Mouse (Mus musculus): ENCODE measurements around the gene Sash1. TPM values are rescaled to one million over a fixed set of nuclear protein-coding genes. Genes with fewer than 3 reads are reported as not detected.

Gene Sash1
- polyA plus RNA-seq, 1 experiment from 2014 or later: 5.7 TPM

DNA sequence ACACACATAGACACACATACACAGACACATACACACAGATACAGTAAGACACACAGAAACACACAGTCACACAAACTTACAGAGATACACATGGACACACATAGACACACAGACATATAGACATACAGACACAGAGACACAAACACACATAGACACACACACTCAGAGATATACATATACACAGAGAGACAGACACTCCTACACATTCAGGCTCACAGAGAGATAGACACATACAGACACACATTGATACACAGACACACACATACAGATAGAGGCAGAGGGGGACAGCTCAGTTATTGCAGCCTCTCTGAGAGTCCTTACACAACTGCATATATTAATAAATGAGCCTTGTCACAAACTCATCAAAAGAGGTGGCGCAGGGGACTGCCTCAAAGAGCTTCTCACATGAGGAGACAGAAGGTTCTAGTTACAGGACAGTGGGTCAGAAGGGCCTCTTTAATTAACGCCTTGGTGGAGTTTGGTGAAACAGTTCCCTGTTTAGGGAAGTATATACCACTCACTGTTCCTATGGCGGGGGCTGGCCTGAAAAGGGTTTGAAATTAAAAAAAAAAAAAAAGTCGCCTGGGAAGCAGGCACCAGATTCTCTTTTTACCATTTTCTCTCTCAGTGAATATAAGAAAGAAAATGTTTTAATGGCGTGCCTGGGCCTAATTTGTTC is 12.4 kb upstream of the Sash1 start:
- H3K36me3 ChIP-seq: no peaks in the 10 kb centered on the region
- H3K9ac ChIP-seq: no peak overlapping the region
- no peak overlapping the region for H3K4me3 ChIP-seq (replicated peaks)
- H3K4me2 ChIP-seq (replicated peaks): no peak overlapping the region
- no peaks in the 10 kb centered on the region for H3K27me3 ChIP-seq
- no peak for ATAC-seq (ENCODE audit: insufficient number of reproducible peaks, low FRiP score, low TSS enrichment, low read depth)
- no peak overlapping the region for H3K27ac ChIP-seq (replicated peaks)
- 0 out of 2 replicates have a peak, but pooled peaks cover 3% of the 10 kb centered on the region for H3K9me3 ChIP-seq (replicated peaks)
- peaks cover 9% of the 10 kb centered on the region; the same call in 1 of the 2 replicates for H3K4me1 ChIP-seq
- WGBS: 51% methylated on average over 5 of the region's 5 CpGs

- H3K9ac ChIP-seq: no peak overlapping the region
- ATAC-seq (ENCODE audit: insufficient number of reproducible peaks, low FRiP score, low TSS enrichment, low read depth): no peak
- H3K4me3 ChIP-seq (replicated peaks): no peak overlapping the region
- H3K36me3 ChIP-seq: no peaks in the 10 kb centered on the region
- H3K27ac ChIP-seq (replicated peaks): no peak overlapping the region
- H3K27me3 ChIP-seq: no peaks in the 10 kb centered on the region
- peaks cover 9% of the 10 kb centered on the region; the same call in 1 of the 2 replicates for H3K4me1 ChIP-seq
- no peak overlapping the region for H3K4me2 ChIP-seq (replicated peaks)
- 86% methylated on average over 6 of the region's 6 CpGs for WGBS
- 0 out of 2 replicates have a peak, but pooled peaks cover 3% of the 10 kb centered on the region for H3K9me3 ChIP-seq (replicated peaks)
These were observed 9.2 kb upstream of the Sash1 start for GRCm38 (mm10) chr10:8894965-8895515.

- Histone ChIP-seq H3K4me1 (0 out of 2 replicates have a peak, but pooled peaks cover 6% of the 10 kb centered on the region), H3K4me3 (replicated peaks) (no peak overlapping the region), H3K27ac (replicated peaks) (no peak overlapping the region), H3K27me3 (no peaks in the 10 kb centered on the region), H3K9me3 (replicated peaks) (no peaks in the 10 kb centered on the region), H3K36me3 (no peaks in the 10 kb centered on the region), H3K4me2 (replicated peaks) (no peak overlapping the region), H3K9ac (no peak overlapping the region)
- WGBS: 75% methylated on average over 4 of the region's 4 CpGs
- ATAC-seq (ENCODE audit: insufficient number of reproducible peaks, low FRiP score, low TSS enrichment, low read depth): no peak
These were observed 4.6 kb upstream of the Sash1 start for GRCm38 (mm10) chr10:8890511-8890910.

DNA sequence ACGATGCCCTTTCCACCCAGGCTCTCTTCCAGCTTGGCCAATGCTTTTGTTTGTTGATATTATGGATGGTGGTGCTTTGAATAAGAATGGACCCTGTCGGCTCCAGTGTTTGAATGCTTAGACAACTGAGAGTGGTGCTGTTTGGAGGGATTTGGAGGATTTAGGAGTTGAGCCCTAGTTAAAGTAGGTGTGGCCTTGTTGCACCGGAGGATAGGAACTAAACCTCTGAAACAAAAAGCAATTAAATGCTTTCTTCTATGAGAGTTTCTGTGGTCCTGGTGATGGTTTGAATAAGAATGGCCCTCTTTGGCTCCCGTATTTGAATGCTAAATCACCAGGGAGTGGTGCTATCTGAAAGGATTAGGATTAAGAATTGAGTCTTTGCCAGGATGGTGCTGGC is 3.5 kb upstream of the Sash1 start:
- H3K9ac ChIP-seq: no peak overlapping the region
- H3K4me2 ChIP-seq (replicated peaks): no peak overlapping the region
- ATAC-seq (ENCODE audit: insufficient number of reproducible peaks, low FRiP score, low TSS enrichment, low read depth): no peak
- no peak overlapping the region for H3K4me3 ChIP-seq (replicated peaks)
- H3K9me3 ChIP-seq (replicated peaks): no peaks in the 10 kb centered on the region
- no peak overlapping the region for H3K27ac ChIP-seq (replicated peaks)
- H3K36me3 ChIP-seq: no peaks in the 10 kb centered on the region
- WGBS: 60% methylated on average over 4 of the region's 4 CpGs
- H3K4me1 ChIP-seq: peaks cover 14% of the 10 kb centered on the region; the same call in 1 of the 2 replicates
- no peaks in the 10 kb centered on the region for H3K27me3 ChIP-seq

DNA sequence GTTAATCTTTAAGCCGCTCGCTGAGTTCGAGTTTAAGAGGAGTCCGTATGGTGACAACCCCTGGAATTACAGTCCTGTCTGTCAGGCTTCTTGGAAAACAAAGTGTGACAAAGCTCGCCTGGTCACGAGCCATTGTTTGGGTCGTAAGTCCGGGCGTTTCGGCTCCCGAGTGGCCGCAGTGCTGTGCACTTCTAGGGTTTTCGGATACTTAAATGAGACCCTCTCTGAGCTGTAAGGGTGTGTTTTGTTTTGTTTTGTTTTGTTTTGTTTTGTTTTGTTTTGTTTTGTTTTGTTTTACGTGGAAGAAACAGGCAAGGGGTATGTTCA is 621 bp upstream of the Sash1 start:
- no peaks in the 10 kb centered on the region for H3K27me3 ChIP-seq
- H3K4me1 ChIP-seq: peaks cover 26% of the 10 kb centered on the region
- peak overlapping the region; percentile 79 for H3K9ac ChIP-seq
- peak overlapping the region; percentile 94 for H3K27ac ChIP-seq (replicated peaks)
- peak overlapping the region; percentile 92 for H3K4me3 ChIP-seq (replicated peaks)
- no peaks in the 10 kb centered on the region for H3K36me3 ChIP-seq
- WGBS: 1% methylated on average over 14 of the region's 14 CpGs
- peak overlapping the region; percentile 66 for H3K4me2 ChIP-seq (replicated peaks)
- no peak for ATAC-seq (ENCODE audit: insufficient number of reproducible peaks, low FRiP score, low TSS enrichment, low read depth)
- no peaks in the 10 kb centered on the region for H3K9me3 ChIP-seq (replicated peaks)

DNA sequence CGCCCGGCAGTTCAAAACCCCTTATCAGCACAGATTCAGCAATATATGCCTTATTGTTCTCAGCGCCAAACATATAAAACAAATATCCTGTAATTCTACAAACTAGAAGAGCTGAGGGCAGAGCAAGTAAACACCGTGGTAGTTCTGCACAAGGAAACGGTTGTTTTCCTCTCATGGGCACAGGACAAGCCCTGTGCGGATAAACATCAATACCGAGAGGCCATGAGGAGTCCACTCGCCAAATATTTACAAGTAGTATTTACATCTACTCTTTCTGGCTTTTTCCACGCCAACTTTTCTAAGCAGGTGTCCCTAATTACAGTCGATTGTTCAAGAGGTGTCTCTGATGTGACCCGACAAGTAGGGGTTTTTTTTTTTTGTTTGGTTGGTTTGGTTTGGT is 669 bp downstream of the Sash1 start:
- ATAC-seq (ENCODE audit: insufficient number of reproducible peaks, low FRiP score, low TSS enrichment, low read depth): no peak
- WGBS: 2% methylated on average over 11 of the region's 11 CpGs
- H3K36me3 ChIP-seq: no peaks in the 10 kb centered on the region
- peak overlapping the region; percentile 79; the same call in 1 of the 2 replicates for H3K9ac ChIP-seq
- H3K9me3 ChIP-seq (replicated peaks): no peaks in the 10 kb centered on the region
- H3K4me3 ChIP-seq (replicated peaks): peak overlapping the region; percentile 92
- H3K27me3 ChIP-seq: no peaks in the 10 kb centered on the region
- H3K27ac ChIP-seq (replicated peaks): peak overlapping the region; percentile 94
- H3K4me1 ChIP-seq: peaks cover 26% of the 10 kb centered on the region
- peak overlapping the region; percentile 66 for H3K4me2 ChIP-seq (replicated peaks)

DNA sequence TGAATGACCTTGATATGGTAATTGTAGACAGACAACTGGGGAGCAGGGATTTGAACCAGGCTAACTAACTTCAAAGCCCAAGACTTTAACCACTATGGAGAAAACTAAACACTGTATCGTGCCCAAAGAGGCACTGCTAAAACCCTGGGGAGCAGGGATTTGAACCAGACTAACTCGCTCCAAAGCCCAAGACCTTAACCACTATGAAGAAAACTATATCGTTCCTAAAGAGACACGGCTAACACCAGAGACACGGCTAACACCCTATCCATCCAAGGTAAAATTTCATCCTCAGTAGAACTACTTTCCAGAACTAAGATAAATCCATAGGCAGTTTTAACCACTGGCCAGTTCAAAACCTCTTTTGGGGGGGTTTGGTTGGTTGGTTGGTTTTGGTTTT is 1.3 kb downstream of the Sash1 start:
- no peak overlapping the region for H3K27ac ChIP-seq (replicated peaks)
- no peak for ATAC-seq (ENCODE audit: insufficient number of reproducible peaks, low FRiP score, low TSS enrichment, low read depth)
- H3K27me3 ChIP-seq: no peaks in the 10 kb centered on the region
- H3K4me3 ChIP-seq (replicated peaks): peak overlapping the region; percentile 92
- H3K4me2 ChIP-seq (replicated peaks): peak overlapping the region; percentile 66
- H3K4me1 ChIP-seq: peaks cover 26% of the 10 kb centered on the region
- no peaks in the 10 kb centered on the region for H3K36me3 ChIP-seq
- WGBS: 43% methylated on average over 5 of the region's 5 CpGs
- no peak overlapping the region for H3K9ac ChIP-seq
- no peaks in the 10 kb centered on the region for H3K9me3 ChIP-seq (replicated peaks)

GRCm38 (mm10) chr10:8883686-8884085 is 2.2 kb downstream of the Sash1 start:
- 16% methylated on average over 4 of the region's 4 CpGs for WGBS
- H3K9ac ChIP-seq: no peak overlapping the region
- no peak for ATAC-seq (ENCODE audit: insufficient number of reproducible peaks, low FRiP score, low TSS enrichment, low read depth)

DNA sequence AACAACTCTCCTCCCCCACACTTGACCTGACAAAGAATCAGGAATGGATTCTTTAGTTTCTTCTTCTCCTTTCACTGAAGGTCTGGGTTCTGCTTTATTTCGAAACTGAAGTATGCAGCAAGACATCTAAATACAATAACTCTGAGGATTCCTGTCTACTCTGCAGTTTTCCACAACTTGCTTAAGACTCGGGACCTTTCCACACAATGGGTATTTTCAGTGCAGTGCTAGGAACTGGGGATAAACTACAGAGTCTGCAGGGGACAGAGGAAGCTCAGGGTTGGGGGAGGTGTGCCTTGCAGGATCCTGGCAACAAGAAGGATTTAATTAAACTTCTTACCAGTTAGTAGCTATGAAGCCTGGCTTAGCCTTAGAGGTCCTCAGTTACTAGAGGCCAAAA is 4.1 kb downstream of the Sash1 start:
- no peaks in the 10 kb centered on the region for H3K36me3 ChIP-seq
- no peak overlapping the region for H3K4me2 ChIP-seq (replicated peaks)
- no peak for ATAC-seq (ENCODE audit: insufficient number of reproducible peaks, low FRiP score, low TSS enrichment, low read depth)
- no peak overlapping the region for H3K4me3 ChIP-seq (replicated peaks)
- no peak overlapping the region for H3K9ac ChIP-seq
- H3K27me3 ChIP-seq: no peaks in the 10 kb centered on the region
- 32% methylated on average over 2 of the region's 2 CpGs for WGBS
- no peak overlapping the region for H3K27ac ChIP-seq (replicated peaks)
- no peaks in the 10 kb centered on the region for H3K9me3 ChIP-seq (replicated peaks)
- H3K4me1 ChIP-seq: peaks cover 26% of the 10 kb centered on the region

More at GRCm38 (mm10) chr10:8883686-8884085, 2.2 kb downstream of the Sash1 start:
- Histone ChIP-seq H3K4me1 (peaks cover 31% of the 10 kb centered on the region), H3K36me3 (no peaks in the 10 kb centered on the region), H3K4me2 (replicated peaks) (peak overlapping the region; percentile 17), H3K9me3 (replicated peaks) (no peaks in the 10 kb centered on the region), H3K27me3 (no peaks in the 10 kb centered on the region), H3K4me3 (replicated peaks) (no peak overlapping the region), H3K27ac (replicated peaks) (no peak overlapping the region)

DNA sequence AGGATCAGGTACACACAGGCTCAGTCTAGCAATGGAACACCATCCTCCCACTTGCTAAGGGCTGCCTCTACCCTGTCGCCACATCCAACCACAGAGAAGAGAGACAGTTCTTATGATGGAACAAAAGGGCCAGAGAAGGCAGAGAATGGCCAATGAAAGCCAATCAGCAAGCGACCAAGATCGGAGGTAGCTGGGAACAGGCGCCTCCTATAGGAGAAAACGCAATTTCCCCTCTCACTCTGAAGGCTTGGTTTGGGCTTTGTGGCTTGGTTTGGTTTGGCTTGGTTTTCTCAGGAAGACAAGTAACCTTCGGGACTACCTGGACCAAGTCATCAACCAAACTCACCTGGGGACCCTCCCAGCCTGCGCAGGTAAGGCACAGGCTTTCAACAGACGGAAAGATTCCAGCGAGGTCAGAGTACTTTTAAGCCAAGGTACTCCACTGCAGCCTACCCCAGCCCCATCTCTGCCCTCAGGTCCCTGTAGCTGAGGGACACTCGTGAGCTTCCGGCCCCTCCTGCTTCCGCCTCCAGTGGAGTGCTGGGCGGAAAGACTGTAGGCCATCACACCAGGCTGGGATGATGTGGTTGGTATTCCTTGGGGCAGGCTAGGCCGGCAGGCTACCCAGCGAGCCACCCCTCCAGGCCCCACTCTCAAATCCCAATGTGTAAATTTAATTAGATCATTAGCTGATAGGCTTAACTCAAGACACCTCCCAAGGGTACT is 4.8 kb downstream of the Sash1 start:
- no peak overlapping the region for H3K27ac ChIP-seq (replicated peaks)
- WGBS: 72% methylated on average over 15 of the region's 15 CpGs
- H3K36me3 ChIP-seq: no peaks in the 10 kb centered on the region
- no peak for ATAC-seq (ENCODE audit: insufficient number of reproducible peaks, low FRiP score, low TSS enrichment, low read depth)
- H3K4me3 ChIP-seq (replicated peaks): no peak overlapping the region
- no peak overlapping the region for H3K4me2 ChIP-seq (replicated peaks)
- no peaks in the 10 kb centered on the region for H3K27me3 ChIP-seq
- peaks cover 25% of the 10 kb centered on the region for H3K4me1 ChIP-seq
- no peak overlapping the region for H3K9ac ChIP-seq
- H3K9me3 ChIP-seq (replicated peaks): no peaks in the 10 kb centered on the region

- 47% methylated on average over 9 of the region's 9 CpGs for WGBS
- no peak for ATAC-seq (ENCODE audit: insufficient number of reproducible peaks, low FRiP score, low TSS enrichment, low read depth)
- Histone ChIP-seq H3K4me1 (peaks cover 19% of the 10 kb centered on the region), H3K27me3 (no peaks in the 10 kb centered on the region), H3K9ac (no peak overlapping the region), H3K4me3 (replicated peaks) (no peak overlapping the region), H3K27ac (replicated peaks) (no peak overlapping the region), H3K36me3 (no peaks in the 10 kb centered on the region), H3K9me3 (replicated peaks) (no peaks in the 10 kb centered on the region), H3K4me2 (replicated peaks) (no peak overlapping the region)
These were observed 7.0 kb downstream of the Sash1 start for GRCm38 (mm10) chr10:8878824-8879223.

Measured in embryonic facial prominence, embryonic 15.5 days (tissue).